Mouse (Mus musculus): ENCODE data around the gene Tubb2a.
"Not testable (repeated sequence)": the region's sequence is repeated elsewhere in the genome, so short reads cannot be mapped to it uniquely, and the experiment has no call there.

The Tubb2a gene

GRCm38 (mm10) chr13:34088871-34089288 lies 11.1 kb upstream of the Tubb2a start:
- no peak for DNase-seq

- not testable (repeated sequence) for DNase-seq
Measured at GRCm38 (mm10) chr13:34088201-34088649, 10.4 kb upstream of the Tubb2a start.

GRCm38 (mm10) chr13:34087052-34087812 lies 9.4 kb upstream of the Tubb2a start:
- DNase-seq, result no peak

- DNase-seq, result peak; percentile 57
Measured at GRCm38 (mm10) chr13:34084026-34084750, 6.4 kb upstream of the Tubb2a start.

- DNase-seq, result no peak
Measured at GRCm38 (mm10) chr13:34081926-34082325, 4.1 kb upstream of the Tubb2a start.

GRCm38 (mm10) chr13:34079801-34080200 lies 2.0 kb upstream of the Tubb2a start:
- no peak for DNase-seq

GRCm38 (mm10) chr13:34078500-34079280 lies 883 bp upstream of the Tubb2a start:
- DNase-seq, result no peak

- no peak for DNase-seq
Measured at GRCm38 (mm10) chr13:34076561-34077491, 981 bp downstream of the Tubb2a start.

- not testable (repeated sequence) for DNase-seq
Measured at GRCm38 (mm10) chr13:34075893-34076292, 1.9 kb downstream of the Tubb2a start.

GRCm38 (mm10) chr13:34074441-34074840 lies 3.4 kb downstream of the Tubb2a start:
- not testable (repeated sequence) for DNase-seq

- no peak for DNase-seq
Measured at GRCm38 (mm10) chr13:34072847-34073246, 5.0 kb downstream of the Tubb2a start.

GRCm38 (mm10) chr13:34071836-34072235 lies 6.0 kb downstream of the Tubb2a start:
- DNase-seq, result no peak

- peak; percentile 39 for DNase-seq
Measured at GRCm38 (mm10) chr13:34070296-34070695, 7.5 kb downstream of the Tubb2a start.

- no peak for DNase-seq
Measured at GRCm38 (mm10) chr13:34066351-34066750, 11.5 kb downstream of the Tubb2a start.

- no peak for DNase-seq
Measured at GRCm38 (mm10) chr13:34062466-34062865, 15.3 kb downstream of the Tubb2a start.

- DNase-seq, result no peak
Measured at GRCm38 (mm10) chr13:34060061-34060460, 17.7 kb downstream of the Tubb2a start.

GRCm38 (mm10) chr13:34057252-34057651 lies 20.6 kb downstream of the Tubb2a start:
- no peak for DNase-seq

- peak; percentile 68 for DNase-seq
Measured at GRCm38 (mm10) chr13:34054983-34055382, 22.8 kb downstream of the Tubb2a start.

- no peak for DNase-seq
Measured at GRCm38 (mm10) chr13:34054391-34054790, 23.4 kb downstream of the Tubb2a start.

GRCm38 (mm10) chr13:34053673-34054282 lies 24.0 kb downstream of the Tubb2a start:
- no peak for DNase-seq

GRCm38 (mm10) chr13:34051692-34052091 lies 26.1 kb downstream of the Tubb2a start:
- DNase-seq, result no peak

- no peak for DNase-seq
Measured at GRCm38 (mm10) chr13:34050479-34050878, 27.3 kb downstream of the Tubb2a start.

Data from kidney, adult 9 months (tissue).